Mouse (Mus musculus) MEL (cell line): ENCODE measurements around the gene Micall1. TPM values are rescaled to one million over a fixed set of nuclear protein-coding genes. Genes with fewer than 3 reads are reported as not detected.

Source experiments
- DNase-seq: peaks from one replicate; pipeline ENCODE4 v3.0.0; 2011; ENCODE audit warnings: low read depth, low spot score
- H3K27ac ChIP-seq: 2 replicates; pipeline ENCODE4 v1.5.1; 2012; ENCODE audit warnings: low read depth, mild to moderate bottlenecking, control low read depth, low read length, moderate library complexity; ENCODE audit not compliant: control insufficient read depth
- H3K27me3 ChIP-seq, 2 experiments: fragments of 150-350 bp in 1 of 2; sonication (generic) in 1 of 2; 2 replicates each; pipeline ENCODE4 v1.6.1; 2012; ENCODE audit warnings: low read length in 2 of 2, mild to moderate bottlenecking in 2 of 2, improper control_type of control experiment in 1 of 2, moderate library complexity in 1 of 2; ENCODE audit not compliant: insufficient read depth in 2 of 2, control insufficient read depth in 1 of 2
- H3K36me3 ChIP-seq, 2 experiments: 2 replicates each; pipeline ENCODE4 v1.6.1; 2012 to 2014; ENCODE audit warnings: low read length in 2 of 2, improper control_type of control experiment in 1 of 2, inconsistent platforms in 1 of 2, mild to moderate bottlenecking in 1 of 2; ENCODE audit not compliant: insufficient read depth in 2 of 2, control insufficient read depth in 1 of 2
- H3K4me1 ChIP-seq, 2 experiments: fragments of 150-350 bp in 1 of 2; sonication (generic) in 1 of 2; 2 replicates each; pipeline ENCODE4 v1.6.1; 2012; ENCODE audit warnings: low read length in 2 of 2, improper control_type of control experiment in 1 of 2, mild to moderate bottlenecking in 1 of 2; ENCODE audit not compliant: insufficient read depth in 2 of 2, control insufficient read depth in 1 of 2
- H3K4me3 ChIP-seq, 2 experiments: fragments of 150-350 bp in 1 of 2; sonication (generic) in 1 of 2; 2 replicates each; pipeline ENCODE4 v1.5.1; 2012; ENCODE audit warnings: low read depth in 2 of 2, low read length in 2 of 2, mild to moderate bottlenecking in 2 of 2, moderate library complexity in 2 of 2, control low read depth in 1 of 2, improper control_type of control experiment in 1 of 2; ENCODE audit not compliant: control insufficient read depth in 1 of 2, insufficient read depth in 1 of 2
- H3K79me2 ChIP-seq: 2 replicates; pipeline ENCODE4 v1.6.1; 2012; ENCODE audit warnings: mild to moderate bottlenecking, low read length, moderate library complexity; ENCODE audit not compliant: control insufficient read depth, poor library complexity, insufficient read depth
- H3K9ac ChIP-seq: 2 replicates; pipeline ENCODE4 v1.6.1; 2012; ENCODE audit warnings: low read depth, mild to moderate bottlenecking, control low read depth, low read length, moderate library complexity; ENCODE audit not compliant: control insufficient read depth, poor library complexity, severe bottlenecking
- H3K9me3 ChIP-seq: fragments of 150-350 bp; sonication (generic); replicated peaks from 2 replicates; pipeline ENCODE4 v1.6.1; 2012; ENCODE audit warnings: mild to moderate bottlenecking, low read length, improper control_type of control experiment, moderate library complexity; ENCODE audit not compliant: insufficient read depth
- CTCF ChIP-seq, 3 experiments: IDR thresholded peaks in 2 of 3; conservative IDR thresholded peaks in 1 of 3; 2 replicates each; pipeline ENCODE4 v1.5.1; 2011 to 2012; ENCODE audit warnings: low read length in 3 of 3, low read depth in 2 of 3, mild to moderate bottlenecking in 2 of 3, improper control_type of control experiment in 1 of 3, inconsistent platforms in 1 of 3, mixed read lengths in 1 of 3, moderate library complexity in 1 of 3; ENCODE audit not compliant: control insufficient read depth in 1 of 3, insufficient read depth in 1 of 3, poor library complexity in 1 of 3, severe bottlenecking in 1 of 3
- E2F4 ChIP-seq: IDR thresholded peaks from 2 replicates; pipeline ENCODE4 v1.6.1; 2011; ENCODE audit warnings: low read depth, low read length, improper control_type of control experiment, borderline replicate concordance
- ELF1 ChIP-seq: IDR thresholded peaks from 2 replicates; pipeline ENCODE4 v1.6.1; 2014; ENCODE audit warnings: low read depth, mild to moderate bottlenecking, inconsistent platforms, low read length, improper control_type of control experiment, moderate library complexity
- EP300 ChIP-seq, 2 experiments: IDR thresholded peaks; 2 replicates each; pipeline ENCODE4 v1.6.1; 2011; ENCODE audit warnings: improper control_type of control experiment in 2 of 2, low read length in 2 of 2, low read depth in 1 of 2, mild to moderate bottlenecking in 1 of 2
- GABPA ChIP-seq: IDR thresholded peaks from 2 replicates; pipeline ENCODE4 v1.6.1; 2012; ENCODE audit warnings: low read depth, mild to moderate bottlenecking, inconsistent platforms, low read length, improper control_type of control experiment, moderate library complexity
- HCFC1 ChIP-seq: IDR thresholded peaks from 2 replicates; pipeline ENCODE4 v1.6.1; 2012; ENCODE audit warnings: low read depth, mild to moderate bottlenecking, inconsistent platforms, low read length, improper control_type of control experiment, moderate library complexity
- MAFK ChIP-seq: IDR thresholded peaks from 2 replicates; pipeline ENCODE4 v1.6.1; 2011; ENCODE audit warnings: low read depth, mild to moderate bottlenecking, low read length, improper control_type of control experiment, borderline replicate concordance
- MXI1 ChIP-seq: IDR thresholded peaks from 2 replicates; pipeline ENCODE4 v1.6.1; 2011; ENCODE audit warnings: mild to moderate bottlenecking, low read depth, low read length, improper control_type of control experiment
- NELFE ChIP-seq: IDR thresholded peaks from 2 replicates; pipeline ENCODE4 v1.6.1; 2011; ENCODE audit warnings: low read depth, low read length, improper control_type of control experiment
- NRF1 ChIP-seq: IDR thresholded peaks from 2 replicates; pipeline ENCODE4 v1.6.1; 2014; ENCODE audit warnings: low read depth, mild to moderate bottlenecking, inconsistent platforms, low read length, improper control_type of control experiment, moderate library complexity; ENCODE audit not compliant: poor library complexity, insufficient read depth, severe bottlenecking
- RCOR1 ChIP-seq: IDR thresholded peaks from 2 replicates; pipeline ENCODE4 v1.6.1; 2012; ENCODE audit warnings: low read depth, mild to moderate bottlenecking, inconsistent platforms, low read length, improper control_type of control experiment
- SIN3A ChIP-seq: IDR thresholded peaks from 2 replicates; pipeline ENCODE4 v1.6.1; 2012; ENCODE audit warnings: low read length, improper control_type of control experiment, inconsistent platforms
- SMC3 ChIP-seq: IDR thresholded peaks from 2 replicates; pipeline ENCODE4 v1.6.1; 2011; ENCODE audit warnings: low read depth, low read length, improper control_type of control experiment
- TAL1 ChIP-seq: IDR thresholded peaks from 2 replicates; pipeline ENCODE4 v1.6.1; 2012; ENCODE audit warnings: mild to moderate bottlenecking, inconsistent platforms, low read length, moderate library complexity, mixed read lengths
- TBP ChIP-seq: IDR thresholded peaks from 2 replicates; pipeline ENCODE4 v1.8.0; 2011; ENCODE audit warnings: low read depth, low read length, improper control_type of control experiment
- UBTF ChIP-seq: IDR thresholded peaks from 2 replicates; pipeline ENCODE4 v1.6.1; 2012; ENCODE audit warnings: low read depth, mild to moderate bottlenecking, inconsistent platforms, low read length, improper control_type of control experiment, moderate library complexity, borderline replicate concordance; ENCODE audit not compliant: insufficient read depth
- USF2 ChIP-seq, 2 experiments: IDR thresholded peaks; 2 replicates each; pipeline ENCODE4 v1.6.1; 2011 to 2012; ENCODE audit warnings: improper control_type of control experiment in 2 of 2, low read length in 2 of 2, borderline replicate concordance in 1 of 2, inconsistent platforms in 1 of 2, low read depth in 1 of 2, mild to moderate bottlenecking in 1 of 2; ENCODE audit not compliant: insufficient read depth in 1 of 2
- ZC3H11A ChIP-seq: IDR thresholded peaks from 2 replicates; pipeline ENCODE4 v1.6.1; 2012; ENCODE audit warnings: low read depth, mild to moderate bottlenecking, inconsistent platforms, low read length, improper control_type of control experiment
- ZKSCAN1 ChIP-seq: IDR thresholded peaks from 2 replicates; pipeline ENCODE4 v1.6.1; 2012; ENCODE audit warnings: low read depth, mild to moderate bottlenecking, inconsistent platforms, low read length, improper control_type of control experiment, moderate library complexity
- ZMIZ1 ChIP-seq: IDR thresholded peaks from 2 replicates; pipeline ENCODE4 v1.6.1; 2012; ENCODE audit warnings: low read depth, mild to moderate bottlenecking, inconsistent platforms, low read length, improper control_type of control experiment, moderate library complexity
- ZNF384 ChIP-seq: IDR thresholded peaks from 2 replicates; pipeline ENCODE4 v1.6.1; 2012; ENCODE audit warnings: low read depth, mild to moderate bottlenecking, inconsistent platforms, low read length, improper control_type of control experiment
- polyA plus RNA-seq, 2 experiments: library from polyadenylated mRNA; stranded (reverse) in 1 of 2; unstranded in 1 of 2; fragments of >175 nt in 1 of 2; fragments of >200 nt in 1 of 2; gene quantifications; 2 replicates each; pipeline versions ENCODE4 v1.2.1 to v1.2.4; 2012; ENCODE audit warnings: low replicate concordance in 2 of 2, low read depth in 1 of 2; ENCODE audit not compliant: insufficient read length in 2 of 2, insufficient read depth in 1 of 2, missing spikeins in 1 of 2
- total RNA-seq: library from RNA; depleted of rRNA; stranded (reverse); fragments of 300-350 nt; gene quantifications from 2 replicates; pipeline ENCODE4 v1.2.3, GENCODE M21; 2012

Micall1 gene
- total and polyA plus RNA-seq, 3 experiments = 4.8 to 13.5 TPM; not detected in 1

DNA sequence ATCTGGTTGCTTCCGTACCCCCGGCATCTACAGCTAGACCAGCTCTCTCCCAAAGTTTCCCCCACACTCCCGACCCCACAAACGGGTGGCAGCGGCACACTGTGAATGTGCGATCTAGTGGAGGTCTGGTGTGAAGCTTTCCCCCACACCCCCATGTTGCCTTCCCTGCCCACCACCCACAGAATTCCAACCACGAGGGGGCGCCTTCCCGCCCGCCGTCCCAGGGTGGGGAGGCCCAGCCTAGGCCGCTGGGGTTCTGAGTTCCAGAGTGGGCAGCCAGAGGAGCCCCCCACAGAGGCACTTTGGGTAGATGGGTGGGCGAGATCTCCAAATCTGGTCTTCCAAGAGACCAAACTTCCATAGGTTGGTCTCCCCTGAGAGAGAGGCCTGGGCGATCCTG lies 54.1 kb downstream of the Micall1 start:
- Histone ChIP-seq H3K9ac (no peak overlapping the region), H3K9me3 (no peaks in the 10 kb centered on the region), H3K4me3 (no peak overlapping the region), H3K27ac (no peak overlapping the region), H3K27me3 (peaks cover 3 to 10% of the 10 kb centered on the region in 2 experiments), H3K4me1 (no peaks in the 10 kb centered on the region), H3K79me2 (no peaks in the 10 kb centered on the region), H3K36me3 (no peaks in the 10 kb centered on the region)
- no peak for DNase-seq
- TF ChIP-seq CTCF (IDR thresholded peaks at IDR 0.05 in 2 of 3, conservative IDR thresholded peaks at IDR 0.05 in 1 of 3; ENCODE audit: control insufficient read depth in 1 of 3, insufficient read depth in 1 of 3, low read depth in 2 of 3, low read length in 3 of 3, poor library complexity in 1 of 3, severe bottlenecking in 1 of 3) (peak; percentile 12 to 61 (median 32); a peak in 4 of 6 replicates), SMC3 (peak; percentile 23; the same call in 1 of the 2 replicates), TBP (no peak), ZNF384 (no peak), ELF1 (no peak), HCFC1 (no peak), E2F4 (no peak), EP300 (IDR thresholded peaks at IDR 0.05; ENCODE audit: low read depth in 1 of 2, low read length in 2 of 2) (no peak), MAFK (no peak), MXI1 (no peak)

DNA sequence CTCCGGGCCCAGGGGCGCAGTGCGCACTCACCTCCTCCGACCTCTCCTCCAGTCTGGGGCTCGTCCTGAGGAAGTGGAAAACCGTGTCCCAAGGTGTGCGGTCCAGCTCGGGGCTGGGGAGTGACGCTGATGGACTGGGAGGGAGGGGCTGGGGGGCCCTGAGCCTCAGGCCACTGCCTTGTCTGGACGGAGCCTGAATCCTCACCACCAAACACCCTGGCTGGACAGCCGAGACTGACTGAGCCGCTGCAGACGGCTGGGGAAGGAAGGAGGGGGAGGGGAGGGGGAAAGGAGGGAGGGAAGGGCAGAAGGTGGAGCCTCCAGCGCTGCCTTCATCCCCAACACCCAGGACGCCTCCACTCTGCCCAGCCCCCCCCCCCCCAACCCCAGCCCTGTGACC lies 55.6 kb downstream of the Micall1 start:
- H3K79me2 ChIP-seq = no peaks in the 10 kb centered on the region
- H3K9ac ChIP-seq = no peak overlapping the region
- no peaks in the 10 kb centered on the region for H3K9me3 ChIP-seq
- no peaks in the 10 kb centered on the region for H3K36me3 ChIP-seq
- no peak overlapping the region for H3K4me3 ChIP-seq
- TF ChIP-seq UBTF (no peak), SMC3 (no peak), ELF1 (no peak), GABPA (no peak), USF2 (IDR thresholded peaks at IDR 0.05; ENCODE audit: borderline replicate concordance in 1 of 2, insufficient read depth in 1 of 2, low read depth in 1 of 2, low read length in 2 of 2) (no peak)
- DNase-seq = no peak
- H3K4me1 ChIP-seq = no peaks in the 10 kb centered on the region
- no peak overlapping the region for H3K27ac ChIP-seq
- peaks cover 4 to 6% of the 10 kb centered on the region in 2 experiments for H3K27me3 ChIP-seq

- H3K27me3 ChIP-seq = peaks cover 4 to 8% of the 10 kb centered on the region in 2 experiments
- H3K9ac ChIP-seq = no peak within 1 kb of the TSS
- DNase-seq = no peak
- H3K36me3 ChIP-seq = no peaks in the 10 kb centered on the region
- no peaks in the 10 kb centered on the region for H3K79me2 ChIP-seq
- TF ChIP-seq SMC3 (no peak), TAL1 (no peak), CTCF (IDR thresholded peaks at IDR 0.05 in 2 of 3, conservative IDR thresholded peaks at IDR 0.05 in 1 of 3; ENCODE audit: control insufficient read depth in 1 of 3, insufficient read depth in 1 of 3, low read depth in 2 of 3, low read length in 3 of 3, poor library complexity in 1 of 3, severe bottlenecking in 1 of 3) (no peak), ZKSCAN1 (no peak), ZMIZ1 (no peak), ZNF384 (no peak), MAFK (no peak), NELFE (no peak), RCOR1 (no peak), E2F4 (no peak), SIN3A (no peak), NRF1 (no peak), HCFC1 (no peak), ZC3H11A (no peak)
- TF ChIP-seq, all 39 proteins: peak for 0
- no peaks in the 10 kb centered on the region for H3K4me1 ChIP-seq
- H3K4me3 ChIP-seq = no peak within 1 kb of the TSS
- no peaks in the 10 kb centered on the region for H3K9me3 ChIP-seq
- no peak within 1 kb of the TSS for H3K27ac ChIP-seq
Measured at GRCm38 (mm10) chr15:79165140-79165539, 56.4 kb downstream of the Micall1 start, which contains the start of gene Sox10. TSS of gene Sox10 (minus strand) at chr15:79165240.
